Mouse (Mus musculus): ENCODE data around the gene Pde7b. TPM values are rescaled to one million over a fixed set of nuclear protein-coding genes. Genes with fewer than 3 reads are reported as not detected.

Pde7b gene
- polyA plus RNA-seq, 1 experiment from 2014 or later = 7.6 TPM

GRCm38 (mm10) chr10:20585959-20586358 is 138.9 kb downstream of the Pde7b start:
- no peaks in the 10 kb centered on the region for H3K36me3 ChIP-seq
- no peaks in the 10 kb centered on the region for H3K9me3 ChIP-seq
- H3K27ac ChIP-seq = no peak overlapping the region
- no peak overlapping the region for H3K4me3 ChIP-seq (replicated peaks)
- WGBS = 93% methylated on average over 4 of the region's 4 CpGs
- ATAC-seq (ENCODE audit: insufficient number of reproducible peaks, insufficient read depth, low FRiP score, low TSS enrichment, low read depth) = no peak
- no peak overlapping the region for H3K9ac ChIP-seq (replicated peaks)
- no peaks in the 10 kb centered on the region for H3K27me3 ChIP-seq
- H3K4me2 ChIP-seq = no peak overlapping the region
- no peaks in the 10 kb centered on the region for H3K4me1 ChIP-seq (replicated peaks)

DNA sequence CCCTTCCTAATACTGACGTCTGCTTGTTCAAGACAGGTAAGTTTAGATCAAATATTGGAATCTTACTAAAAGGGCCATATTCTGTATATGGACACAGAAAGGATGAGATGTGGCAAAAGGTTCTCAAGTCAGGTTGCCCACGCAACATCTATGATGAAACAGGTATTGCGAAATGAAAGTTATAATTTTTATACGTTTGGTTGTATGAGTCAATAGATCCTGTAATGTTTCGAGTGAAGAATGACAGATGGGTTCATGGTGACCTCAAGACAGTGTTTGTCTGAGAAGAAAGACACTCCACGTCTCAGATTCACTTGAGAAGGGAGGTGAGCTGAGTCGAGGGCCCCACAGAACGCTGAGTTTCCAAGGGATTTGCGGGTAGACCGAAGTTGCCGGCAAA is 149.9 kb downstream of the Pde7b start:
- no peaks in the 10 kb centered on the region for H3K9me3 ChIP-seq
- no peak overlapping the region for H3K4me2 ChIP-seq
- H3K4me1 ChIP-seq (replicated peaks) = no peaks in the 10 kb centered on the region
- no peak overlapping the region for H3K4me3 ChIP-seq (replicated peaks)
- no peak overlapping the region for H3K9ac ChIP-seq (replicated peaks)
- no peak overlapping the region for H3K27ac ChIP-seq
- no peaks in the 10 kb centered on the region for H3K27me3 ChIP-seq
- 92% methylated on average over 11 of the region's 11 CpGs for WGBS
- H3K36me3 ChIP-seq = no peaks in the 10 kb centered on the region
- no peak for ATAC-seq (ENCODE audit: insufficient number of reproducible peaks, insufficient read depth, low FRiP score, low TSS enrichment, low read depth)

- Histone ChIP-seq H3K9me3 (no peaks in the 10 kb centered on the region), H3K4me2 (no peak overlapping the region), H3K27me3 (no peaks in the 10 kb centered on the region), H3K9ac (replicated peaks) (no peak overlapping the region), H3K36me3 (no peaks in the 10 kb centered on the region), H3K4me1 (replicated peaks) (no peaks in the 10 kb centered on the region), H3K27ac (no peak overlapping the region), H3K4me3 (replicated peaks) (no peak overlapping the region)
- no peak for ATAC-seq (ENCODE audit: insufficient number of reproducible peaks, insufficient read depth, low FRiP score, low TSS enrichment, low read depth)
- 96% methylated on average over 1 of the region's 1 CpGs for WGBS
Measured at GRCm38 (mm10) chr10:20574414-20574813, 150.5 kb downstream of the Pde7b start.

- H3K4me2 ChIP-seq = no peak overlapping the region
- H3K4me3 ChIP-seq (replicated peaks) = no peak overlapping the region
- H3K36me3 ChIP-seq = no peaks in the 10 kb centered on the region
- H3K9ac ChIP-seq (replicated peaks) = no peak overlapping the region
- no peaks in the 10 kb centered on the region for H3K27me3 ChIP-seq
- no peak for ATAC-seq (ENCODE audit: insufficient number of reproducible peaks, insufficient read depth, low FRiP score, low TSS enrichment, low read depth)
- H3K27ac ChIP-seq = no peak overlapping the region
- H3K4me1 ChIP-seq (replicated peaks) = peaks cover 15% of the 10 kb centered on the region
- WGBS = 88% methylated on average over 2 of the region's 2 CpGs
- H3K9me3 ChIP-seq = no peaks in the 10 kb centered on the region
Measured at GRCm38 (mm10) chr10:20571521-20571920, 153.4 kb downstream of the Pde7b start.

DNA sequence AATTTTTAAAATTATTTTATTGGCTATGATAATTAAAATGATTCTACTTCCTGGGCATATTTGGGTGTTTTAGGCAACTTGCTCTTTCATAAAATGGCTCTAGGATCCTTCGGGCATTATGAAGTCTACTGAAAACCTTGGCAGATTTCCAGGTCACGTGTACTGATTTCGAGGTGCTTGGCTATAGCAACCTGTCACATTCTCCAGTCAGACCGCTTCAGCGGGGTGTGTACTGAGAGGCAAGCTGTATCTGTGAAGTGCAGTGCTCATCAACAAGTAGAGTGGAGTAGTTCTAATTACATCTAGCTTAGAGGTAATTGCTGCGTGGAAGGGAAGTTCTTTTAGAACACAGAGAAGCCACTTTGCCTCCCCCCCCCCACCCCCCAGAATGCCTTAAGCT is 156.2 kb downstream of the Pde7b start:
- peaks cover 15% of the 10 kb centered on the region for H3K4me1 ChIP-seq (replicated peaks)
- no peak overlapping the region for H3K27ac ChIP-seq
- no peaks in the 10 kb centered on the region for H3K36me3 ChIP-seq
- peak; percentile 59; the same call in 1 of the 2 replicates for ATAC-seq (ENCODE audit: insufficient number of reproducible peaks, insufficient read depth, low FRiP score, low TSS enrichment, low read depth)
- WGBS = 69% methylated on average over 6 of the region's 6 CpGs
- no peak overlapping the region for H3K9ac ChIP-seq (replicated peaks)
- no peak overlapping the region for H3K4me2 ChIP-seq
- no peaks in the 10 kb centered on the region for H3K27me3 ChIP-seq
- H3K9me3 ChIP-seq = no peaks in the 10 kb centered on the region
- no peak overlapping the region for H3K4me3 ChIP-seq (replicated peaks)

- Histone ChIP-seq H3K9ac (replicated peaks) (no peak overlapping the region), H3K36me3 (no peaks in the 10 kb centered on the region), H3K9me3 (no peaks in the 10 kb centered on the region), H3K4me1 (replicated peaks) (peaks cover 15% of the 10 kb centered on the region), H3K27me3 (no peaks in the 10 kb centered on the region), H3K4me3 (replicated peaks) (no peak overlapping the region), H3K27ac (0 out of 2 replicates have a peak overlapping the region, but pooled peaks have one; percentile 12), H3K4me2 (no peak overlapping the region)
- WGBS = 79% methylated on average over 5 of the region's 5 CpGs
- ATAC-seq (ENCODE audit: insufficient number of reproducible peaks, insufficient read depth, low FRiP score, low TSS enrichment, low read depth) = no peak
Measured at GRCm38 (mm10) chr10:20567684-20568236, 157.1 kb downstream of the Pde7b start.

- no peak overlapping the region for H3K4me2 ChIP-seq
- no peak overlapping the region for H3K4me3 ChIP-seq (replicated peaks)
- no peaks in the 10 kb centered on the region for H3K27me3 ChIP-seq
- no peak overlapping the region for H3K27ac ChIP-seq
- no peaks in the 10 kb centered on the region for H3K9me3 ChIP-seq
- H3K4me1 ChIP-seq (replicated peaks) = peaks cover 6% of the 10 kb centered on the region
- H3K9ac ChIP-seq (replicated peaks) = no peak overlapping the region
- no peak for ATAC-seq (ENCODE audit: insufficient number of reproducible peaks, insufficient read depth, low FRiP score, low TSS enrichment, low read depth)
- WGBS = 48% methylated on average over 7 of the region's 7 CpGs
- H3K36me3 ChIP-seq = no peaks in the 10 kb centered on the region
Measured at GRCm38 (mm10) chr10:20556477-20556876, 168.4 kb downstream of the Pde7b start.

DNA sequence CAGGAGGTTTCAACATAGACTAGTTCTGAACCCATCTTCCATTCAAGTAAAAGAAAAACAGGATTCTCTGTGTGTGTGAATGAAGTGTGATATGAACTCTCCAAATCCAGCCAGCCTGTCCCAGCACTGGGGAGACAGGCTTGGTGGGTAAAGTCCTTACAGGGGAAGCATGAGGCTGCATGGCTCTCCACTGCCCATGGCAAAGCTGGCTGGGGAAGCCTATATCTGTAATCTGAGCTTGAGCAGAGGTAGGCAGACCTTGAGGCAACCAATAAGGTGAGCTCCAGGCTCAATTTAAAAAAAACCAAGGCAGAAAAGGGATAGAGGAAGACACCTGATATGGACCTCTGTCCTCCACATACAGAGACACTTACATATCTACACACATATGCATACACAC is 173.5 kb downstream of the Pde7b start:
- Histone ChIP-seq H3K4me1 (replicated peaks) (peaks cover 36% of the 10 kb centered on the region), H3K4me2 (no peak overlapping the region), H3K27me3 (0 out of 2 replicates have a peak, but pooled peaks cover 2% of the 10 kb centered on the region), H3K36me3 (no peaks in the 10 kb centered on the region), H3K4me3 (replicated peaks) (no peak overlapping the region), H3K9ac (replicated peaks) (no peak overlapping the region), H3K27ac (no peak overlapping the region), H3K9me3 (no peaks in the 10 kb centered on the region)
- ATAC-seq (ENCODE audit: insufficient number of reproducible peaks, insufficient read depth, low FRiP score, low TSS enrichment, low read depth) = no peak

DNA sequence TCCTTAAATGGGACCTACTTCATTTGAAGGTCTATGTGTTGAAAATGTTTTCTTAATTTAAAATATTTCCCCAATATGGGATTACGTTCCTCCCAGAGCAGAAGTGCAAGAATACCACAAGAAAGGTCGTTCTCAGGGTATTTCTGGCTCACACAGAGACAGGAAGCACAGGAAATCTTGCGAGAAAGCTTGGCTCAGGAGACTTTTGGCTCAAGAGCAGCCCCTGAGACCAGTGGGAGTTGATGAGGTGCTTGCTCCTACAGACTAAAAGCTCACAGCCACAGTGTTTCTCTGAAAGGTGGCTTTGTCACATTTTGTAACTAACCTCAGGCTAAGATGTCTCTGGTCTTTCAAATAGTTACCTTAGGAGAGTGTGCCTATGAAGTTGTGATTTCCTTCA is 174.1 kb downstream of the Pde7b start:
- Histone ChIP-seq H3K4me1 (replicated peaks) (peaks cover 37% of the 10 kb centered on the region), H3K4me3 (replicated peaks) (no peak overlapping the region), H3K27ac (no peak overlapping the region), H3K27me3 (peaks cover 2% of the 10 kb centered on the region; the same call in 1 of the 2 replicates), H3K9ac (replicated peaks) (no peak overlapping the region), H3K9me3 (no peaks in the 10 kb centered on the region), H3K36me3 (no peaks in the 10 kb centered on the region), H3K4me2 (no peak overlapping the region)
- 66% methylated on average over 3 of the region's 3 CpGs for WGBS
- no peak for ATAC-seq (ENCODE audit: insufficient number of reproducible peaks, insufficient read depth, low FRiP score, low TSS enrichment, low read depth)

GRCm38 (mm10) chr10:20550161-20550560 is 174.7 kb downstream of the Pde7b start:
- Histone ChIP-seq H3K27me3 (peaks cover 2% of the 10 kb centered on the region; the same call in 1 of the 2 replicates), H3K4me3 (replicated peaks) (no peak overlapping the region), H3K9me3 (no peaks in the 10 kb centered on the region), H3K36me3 (no peaks in the 10 kb centered on the region), H3K27ac (no peak overlapping the region), H3K4me2 (no peak overlapping the region), H3K9ac (replicated peaks) (no peak overlapping the region), H3K4me1 (replicated peaks) (peaks cover 37% of the 10 kb centered on the region)
- no peak for ATAC-seq (ENCODE audit: insufficient number of reproducible peaks, insufficient read depth, low FRiP score, low TSS enrichment, low read depth)
- WGBS = 77% methylated on average over 5 of the region's 5 CpGs

GRCm38 (mm10) chr10:20548833-20549710 is 175.8 kb downstream of the Pde7b start:
- 18% methylated on average over 13 of the region's 13 CpGs for WGBS
- ATAC-seq (ENCODE audit: insufficient number of reproducible peaks, insufficient read depth, low FRiP score, low TSS enrichment, low read depth) = no peak
- Histone ChIP-seq H3K9ac (replicated peaks) (peak overlapping the region; percentile 57; the same call in 1 of the 2 replicates), H3K27me3 (peaks cover 2% of the 10 kb centered on the region; the same call in 1 of the 2 replicates), H3K9me3 (no peaks in the 10 kb centered on the region), H3K4me1 (replicated peaks) (peaks cover 37% of the 10 kb centered on the region), H3K4me3 (replicated peaks) (peak overlapping the region; percentile 40), H3K27ac (peak overlapping the region; percentile 74), H3K36me3 (no peaks in the 10 kb centered on the region), H3K4me2 (peak overlapping the region; percentile 71)

Data from limb, embryonic 12.5 days (tissue).